Mouse (Mus musculus) CH12.LX (cell line): ENCODE results near the gene Olfr164.

Source experiments
- BHLHE40 ChIP-seq: IDR thresholded peaks from 2 replicates; pipeline ENCODE4 v1.6.1; 2011; ENCODE audit warnings: mild to moderate bottlenecking, low read depth, low read length, improper control_type of control experiment
- CTCF ChIP-seq, 2 experiments: IDR thresholded peaks in 1 of 2; conservative IDR thresholded peaks in 1 of 2; 2 replicates each; pipeline ENCODE4 v1.5.1; 2011 to 2012; ENCODE audit warnings: low read depth in 2 of 2, low read length in 2 of 2, improper control_type of control experiment in 1 of 2, inconsistent platforms in 1 of 2, mild to moderate bottlenecking in 1 of 2, moderate library complexity in 1 of 2
- ETS1 ChIP-seq: conservative IDR thresholded peaks from 2 replicates; pipeline ENCODE4 v1.6.1; 2012; ENCODE audit warnings: low read depth, mild to moderate bottlenecking, inconsistent platforms, low read length, improper control_type of control experiment, moderate library complexity
- HCFC1 ChIP-seq: IDR thresholded peaks from 2 replicates; pipeline ENCODE4 v1.6.1; 2012; ENCODE audit warnings: low read depth, mild to moderate bottlenecking, inconsistent platforms, low read length, improper control_type of control experiment
- KAT2A ChIP-seq: IDR thresholded peaks from 2 replicates; pipeline ENCODE4 v1.6.1; 2012; ENCODE audit warnings: low read length, improper control_type of control experiment, inconsistent platforms; ENCODE audit not compliant: insufficient replicate concordance
- MAX ChIP-seq: IDR thresholded peaks from 2 replicates; pipeline ENCODE4 v1.6.1; 2011; ENCODE audit warnings: low read length, improper control_type of control experiment
- POLR2A ChIP-seq: IDR thresholded peaks from 2 replicates; pipeline ENCODE4 v1.6.1; 2011; ENCODE audit warnings: low read depth, mild to moderate bottlenecking, improper control_type of control experiment, low read length
- POLR2AphosphoS2 ChIP-seq: IDR thresholded peaks from 2 replicates; pipeline ENCODE4 v1.6.1; 2011; ENCODE audit warnings: low read depth, low read length, improper control_type of control experiment
- ZNF384 ChIP-seq: IDR thresholded peaks from 2 replicates; pipeline ENCODE4 v1.6.1; 2012; ENCODE audit warnings: low read depth, low read length, improper control_type of control experiment, inconsistent platforms

- peak; percentile 65 for TF ChIP-seq ETS1
- peak; percentile 33; the same call in 1 of the 2 replicates for TF ChIP-seq POLR2A
- peak; percentile 31 to 88; a peak in 3 of 4 replicates for TF ChIP-seq CTCF (conservative IDR thresholded peaks at IDR 0.05 in 1 of 2, IDR thresholded peaks at IDR 0.05 in 1 of 2; ENCODE audit: low read depth in 2 of 2, low read length in 2 of 2)
- no peak for TF ChIP-seq POLR2AphosphoS2
- no peak for TF ChIP-seq KAT2A
- peak; percentile 81 for TF ChIP-seq BHLHE40
- peak; percentile 67 for TF ChIP-seq MAX
- TF ChIP-seq HCFC1, result no peak
- TF ChIP-seq ZNF384, result no peak
These were observed 68.0 kb downstream of the Olfr164 start for GRCm38 (mm10) chr16:19245835-19246234.
